Mouse (Mus musculus) cerebellum, adult 11-12 months (tissue): ENCODE results near the gene Slc22a20.
A peak's percentile ranks its signal among the peaks of the same experiment; 100 is the strongest.

Experiments used
- DNase-seq: peaks from one replicate; pipeline ENCODE4 v3.0.0; 2022

Gene Slc22a20

DNA sequence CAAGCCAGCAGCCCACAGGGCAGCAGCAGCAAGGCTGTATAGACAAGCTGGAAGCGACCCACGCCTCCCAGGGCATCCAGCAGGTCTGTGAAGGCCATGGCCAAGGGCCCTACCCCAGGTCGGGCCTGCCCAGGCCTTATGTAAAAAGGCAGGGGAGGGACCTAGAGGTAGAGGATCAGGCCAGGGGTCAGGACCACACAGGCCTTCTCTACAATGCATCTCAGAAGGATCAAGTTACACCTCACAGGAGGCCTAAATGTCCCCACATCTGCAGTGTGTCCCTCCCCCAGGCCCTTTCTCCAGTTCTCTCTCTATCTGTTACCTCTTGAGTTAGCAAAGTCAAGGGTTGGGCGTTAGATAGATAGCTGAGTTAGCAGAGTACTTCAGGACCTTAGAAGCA, at the start of gene Slc22a20:
TSS of gene Slc22a20 (minus strand) at position 101 of the 400 bp plus-strand sequence.
- DNase-seq: no peak

DNA sequence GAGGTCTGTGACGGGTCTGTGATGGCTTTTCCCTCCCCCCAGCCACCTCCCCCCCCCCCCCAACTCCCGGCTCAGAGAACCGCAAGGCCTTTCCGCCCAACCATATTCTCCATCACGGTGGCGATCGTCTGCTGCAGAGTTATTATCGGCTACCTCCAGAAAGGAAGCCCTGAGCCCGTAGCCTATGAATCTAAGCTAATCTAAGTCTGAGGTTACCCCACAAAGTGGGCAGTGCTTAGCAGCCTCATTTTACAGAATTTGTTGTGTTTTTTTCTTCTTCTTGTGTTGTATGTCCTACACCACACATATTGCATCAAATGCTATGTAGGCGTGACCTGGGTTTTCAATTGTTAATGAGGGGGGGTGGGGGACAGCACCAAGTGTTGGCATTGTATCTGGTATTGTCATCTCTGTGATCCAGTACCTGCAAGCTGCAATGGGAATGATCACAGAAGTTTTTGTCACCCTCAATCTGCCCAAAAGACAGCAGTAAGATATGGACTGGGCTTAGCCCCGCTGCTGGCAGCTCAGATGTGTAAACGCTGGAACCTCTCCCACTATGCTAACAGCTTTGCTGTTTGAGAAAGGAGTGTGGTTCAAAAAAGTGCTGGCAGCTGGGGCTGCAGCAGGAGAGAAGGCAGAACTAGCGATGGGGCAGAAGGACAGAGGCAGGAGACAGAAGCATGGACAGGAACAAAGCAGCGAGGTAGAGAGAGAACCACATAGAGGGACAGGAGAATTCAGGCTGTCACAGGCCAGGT, 44.8 kb upstream of the Slc22a20 start:
- DNase-seq: no peak

DNA sequence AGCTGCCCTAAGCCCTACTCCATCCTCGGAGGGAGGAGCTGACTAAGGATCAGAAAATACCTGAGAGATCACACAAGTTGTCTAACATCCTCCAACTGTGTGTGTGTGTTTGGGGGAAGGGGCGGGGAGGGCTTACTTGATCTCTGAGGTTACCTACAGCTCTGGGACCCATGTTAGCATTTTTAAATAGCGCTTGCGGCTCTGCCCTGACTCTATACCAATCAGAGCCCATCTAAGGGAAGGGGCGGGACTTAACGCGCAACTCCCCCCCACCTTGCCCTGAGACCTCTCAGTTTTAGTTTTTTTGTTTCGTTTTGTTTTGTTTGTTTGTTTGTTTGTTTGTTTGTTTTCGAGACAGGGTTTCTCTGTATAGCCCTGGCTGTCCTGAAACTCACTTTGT, 43.5 kb upstream of the Slc22a20 start:
- DNase-seq: no peak

DNA sequence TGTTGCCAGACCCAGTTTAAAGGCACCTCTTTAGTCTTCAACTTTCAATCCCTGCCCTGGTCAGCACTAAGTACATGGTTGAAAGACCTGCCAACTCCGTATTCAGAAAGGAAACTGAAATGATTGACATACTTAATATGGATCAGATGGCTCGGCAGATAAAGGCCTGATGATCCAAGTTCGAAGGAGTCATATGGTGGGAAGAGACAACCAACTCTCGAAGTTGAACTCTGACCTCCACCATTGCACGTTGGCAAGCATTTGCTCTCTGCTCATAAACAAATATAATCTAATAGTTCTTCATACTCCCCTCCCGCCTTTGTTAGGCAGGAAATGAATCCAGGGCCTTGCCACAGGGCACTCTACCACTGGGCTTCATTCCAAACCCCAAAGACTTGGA, 43.0 kb upstream of the Slc22a20 start:
- no peak for DNase-seq

DNA sequence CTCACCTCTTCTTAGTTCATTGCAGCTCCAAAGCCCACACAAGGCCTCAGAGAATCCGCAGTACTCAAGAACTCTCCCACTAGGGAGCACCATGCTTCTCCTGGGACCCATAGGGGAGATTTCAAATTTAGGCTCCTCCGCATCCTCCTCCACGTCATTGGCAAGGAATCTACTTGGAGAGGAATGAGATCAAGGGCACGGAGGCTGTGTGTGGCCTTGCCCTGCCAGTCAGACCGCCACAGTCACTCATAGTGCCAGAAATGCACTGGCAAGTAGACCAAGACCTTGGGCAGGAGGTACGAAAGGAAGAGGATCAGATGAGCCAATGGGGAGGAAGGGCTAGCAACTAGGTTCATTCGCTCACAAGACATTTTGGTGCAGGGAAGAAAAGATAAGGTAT, 38.0 kb upstream of the Slc22a20 start:
- DNase-seq: no peak

DNA sequence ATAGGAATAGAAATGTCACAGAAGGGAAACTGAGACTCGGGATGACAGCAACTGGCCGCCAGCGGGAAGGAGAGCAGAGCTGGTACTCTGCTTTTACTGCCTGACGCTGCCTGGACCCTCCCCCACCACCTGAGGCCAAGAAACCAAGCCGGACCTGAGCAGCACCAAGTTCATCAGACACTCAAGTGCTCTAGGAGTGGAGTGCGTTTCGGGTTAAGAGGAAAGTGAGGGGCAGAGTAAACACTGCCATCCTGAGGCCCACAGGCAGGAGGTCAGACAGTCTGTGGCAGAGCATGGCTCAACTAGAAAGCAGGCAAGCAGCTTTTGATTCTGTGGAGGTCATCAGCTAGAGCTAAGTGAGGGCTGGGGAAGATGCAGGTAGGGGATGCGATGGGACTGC, 37.1 kb upstream of the Slc22a20 start:
- DNase-seq: no peak

DNA sequence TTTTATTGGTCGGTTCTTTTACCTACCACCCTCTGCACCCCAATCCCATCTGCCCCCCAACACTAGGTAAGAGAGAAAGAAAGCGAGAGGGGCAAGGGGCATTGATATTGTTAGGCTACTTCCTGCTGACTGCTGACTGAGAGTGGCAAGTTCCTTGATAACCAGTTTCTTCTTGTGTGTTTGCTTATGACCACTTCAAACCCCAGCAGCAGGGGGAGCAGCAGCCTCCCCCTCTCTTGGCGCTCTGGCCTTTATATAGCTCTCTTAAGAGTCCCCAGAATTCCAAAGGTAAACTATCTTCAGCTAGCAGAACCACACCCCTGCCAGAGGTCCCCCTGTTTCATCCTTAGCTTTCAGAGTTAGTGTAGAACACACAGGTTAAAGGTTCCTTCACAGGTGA, 34.3 kb upstream of the Slc22a20 start:
- no peak for DNase-seq

DNA sequence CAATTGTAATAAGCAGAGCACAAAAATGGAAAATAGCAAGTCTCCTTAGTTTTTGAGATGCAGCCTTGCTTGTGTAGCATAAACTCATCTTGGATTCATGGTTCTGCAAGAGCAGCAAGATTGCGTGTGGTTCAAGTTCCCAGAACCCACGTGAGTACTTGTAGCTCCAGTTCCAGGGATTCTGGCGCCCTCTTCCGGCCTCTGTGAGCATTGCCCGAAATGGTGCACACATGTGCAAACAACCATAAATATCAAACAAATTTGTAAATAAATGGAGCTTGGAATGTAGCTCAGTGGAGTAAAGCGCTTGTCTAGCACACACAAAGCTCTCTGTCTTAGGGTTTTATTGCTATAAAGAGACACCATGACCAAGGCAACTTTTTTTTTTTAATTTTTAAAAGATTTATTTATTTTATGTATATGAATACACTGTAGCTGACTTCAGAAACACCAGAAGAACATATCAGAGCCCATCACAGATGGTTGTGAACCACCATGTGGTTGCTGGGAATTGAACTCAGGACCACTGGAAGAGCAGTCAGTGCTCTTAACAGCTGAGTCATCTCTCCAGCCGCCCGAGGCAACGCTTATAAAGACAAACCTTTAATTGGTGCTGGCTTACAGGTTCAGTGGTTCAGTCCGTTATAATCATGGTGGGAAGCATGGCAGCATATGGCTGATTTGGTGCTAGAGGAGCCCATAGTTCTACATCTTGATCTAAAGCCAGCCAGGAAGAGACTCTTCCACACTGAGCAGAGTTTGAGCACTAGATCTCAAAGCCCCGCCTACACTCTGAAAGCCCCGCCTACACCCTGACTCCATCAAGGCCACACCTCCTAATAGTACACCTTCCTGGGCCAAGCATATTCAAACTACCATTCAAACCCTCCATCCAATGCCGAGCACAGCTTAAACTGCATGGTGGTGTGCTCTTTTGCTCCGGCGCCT, 32.5 kb upstream of the Slc22a20 start:
- DNase-seq: peak; percentile 79

DNA sequence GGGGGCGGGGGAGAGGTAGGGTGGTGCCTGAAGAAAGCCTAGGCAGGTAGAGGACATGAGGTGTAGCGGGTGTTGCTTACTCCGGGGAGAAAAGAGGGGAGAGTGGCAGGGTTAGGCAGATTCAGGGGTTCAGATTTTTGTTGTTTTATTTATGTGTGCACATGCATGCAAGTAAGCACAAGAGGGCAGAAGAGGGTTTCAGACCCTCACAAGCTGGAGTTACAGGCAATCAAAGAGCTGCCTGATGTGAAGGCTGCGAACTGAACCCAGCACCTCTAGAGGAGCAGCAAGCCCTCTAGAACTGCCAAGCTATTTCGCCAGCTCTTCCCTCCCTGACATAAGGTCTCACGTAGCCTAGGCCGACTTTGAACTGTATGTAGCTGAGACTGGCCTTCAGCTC, 30.6 kb upstream of the Slc22a20 start:
- no peak for DNase-seq

DNA sequence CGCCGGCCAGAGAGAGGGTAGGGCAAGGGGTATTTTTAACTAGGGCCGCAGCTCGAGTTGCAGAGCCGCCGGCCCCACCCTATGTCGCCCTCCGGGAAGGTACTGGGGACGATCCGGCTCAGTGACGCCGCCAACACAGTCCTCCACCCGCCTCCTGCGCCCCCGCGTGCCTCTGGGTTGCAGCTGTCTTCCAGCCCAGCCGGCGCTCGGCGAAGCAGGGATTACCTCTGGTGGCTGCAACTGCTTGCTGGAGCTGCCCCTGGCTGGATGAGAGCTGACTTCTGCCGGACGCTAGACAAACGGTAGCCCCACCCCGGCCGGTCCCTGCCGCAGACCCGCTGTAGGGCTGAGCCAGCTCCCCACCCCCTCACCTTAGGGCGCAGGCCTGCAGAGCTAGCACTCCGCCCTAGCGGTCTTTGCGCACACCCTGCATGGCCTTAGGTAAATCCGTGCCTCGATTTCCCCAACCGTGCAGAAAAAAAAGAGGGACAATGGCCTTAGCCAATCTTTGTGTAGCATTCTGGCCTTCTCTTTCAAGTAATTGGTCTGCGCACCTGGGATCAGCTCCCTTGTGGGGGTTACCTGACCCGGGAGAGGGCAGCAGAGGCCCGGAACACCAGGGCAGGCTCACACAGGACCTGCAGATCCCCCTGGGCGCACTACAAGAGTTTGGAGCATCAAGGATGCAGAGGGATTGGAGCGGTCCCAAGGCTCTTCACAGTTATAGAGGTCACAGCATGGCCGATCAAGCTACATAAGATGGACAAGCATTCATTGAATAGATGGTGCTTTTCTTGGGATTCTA, 29.8 kb upstream of the Slc22a20 start, which contains the start of gene Capn1:
TSS of gene Capn1 (minus strand) at position 387 of the 805 bp plus-strand sequence.
- peak; percentile 66 for DNase-seq

DNA sequence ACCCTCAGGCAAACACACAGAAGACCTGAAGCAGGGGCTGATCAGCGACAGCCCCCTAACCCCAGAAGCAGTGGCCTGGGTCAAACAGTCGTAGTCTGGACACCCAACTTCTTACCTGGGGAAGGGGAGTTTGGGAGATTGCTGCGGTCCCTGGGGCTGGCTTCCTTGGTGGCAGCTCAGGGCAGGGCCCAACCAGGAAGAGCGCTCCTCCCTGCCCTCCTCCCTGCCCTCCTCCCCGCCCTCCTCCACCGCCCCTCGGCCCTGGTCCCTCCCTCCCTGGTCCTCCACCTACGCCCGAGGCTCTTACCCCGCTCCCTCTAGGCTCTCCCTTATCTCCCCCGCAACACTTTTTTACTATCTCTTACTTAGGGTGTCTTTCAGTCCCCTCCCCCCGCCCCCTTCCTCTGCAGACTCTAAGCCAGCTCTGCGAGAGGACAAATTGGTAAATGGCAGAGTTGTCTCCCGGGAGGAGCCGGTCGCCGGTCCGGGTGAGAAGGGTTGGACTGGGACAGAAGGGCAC, 29.1 kb upstream of the Slc22a20 start:
- DNase-seq: peak; percentile 44

DNA sequence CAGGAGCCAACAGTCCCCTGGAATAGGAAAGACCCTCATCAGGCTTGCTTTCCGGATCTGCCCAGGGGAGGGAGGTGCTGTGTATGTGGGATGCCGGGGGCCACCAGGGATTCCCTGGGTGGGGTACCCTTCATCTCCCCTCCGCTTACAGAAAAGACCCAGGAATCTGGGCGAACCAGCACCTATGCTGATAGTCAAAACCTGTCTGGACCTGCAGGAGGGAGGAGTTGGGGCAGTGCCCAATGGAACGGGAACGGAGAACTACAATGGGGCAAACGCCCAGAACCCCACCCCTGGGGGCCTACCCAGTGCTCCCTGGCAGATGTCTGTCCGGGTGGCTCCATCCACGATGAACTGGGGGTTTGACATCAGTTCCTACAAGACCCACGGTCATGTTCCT, 27.7 kb upstream of the Slc22a20 start:
- peak; percentile 30 for DNase-seq

DNA sequence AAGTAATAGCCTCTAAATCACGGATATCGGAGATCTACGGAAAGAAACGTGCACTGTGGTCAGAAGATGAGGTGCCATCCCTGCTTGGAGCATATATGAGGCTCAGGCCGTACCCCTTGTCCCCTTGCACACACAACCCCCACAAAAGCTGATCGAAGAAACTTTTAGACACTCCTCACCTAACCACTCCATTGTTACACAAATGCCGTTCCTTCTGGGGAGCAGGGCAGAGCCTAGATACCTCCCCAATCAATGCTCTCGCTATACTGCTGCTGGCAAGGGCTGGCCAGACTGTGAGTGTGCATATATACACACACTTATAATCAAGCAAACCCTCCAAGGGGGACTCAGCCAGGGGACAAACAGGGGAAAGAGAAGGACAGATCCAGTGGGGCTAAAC, 23.2 kb upstream of the Slc22a20 start:
- no peak for DNase-seq

DNA sequence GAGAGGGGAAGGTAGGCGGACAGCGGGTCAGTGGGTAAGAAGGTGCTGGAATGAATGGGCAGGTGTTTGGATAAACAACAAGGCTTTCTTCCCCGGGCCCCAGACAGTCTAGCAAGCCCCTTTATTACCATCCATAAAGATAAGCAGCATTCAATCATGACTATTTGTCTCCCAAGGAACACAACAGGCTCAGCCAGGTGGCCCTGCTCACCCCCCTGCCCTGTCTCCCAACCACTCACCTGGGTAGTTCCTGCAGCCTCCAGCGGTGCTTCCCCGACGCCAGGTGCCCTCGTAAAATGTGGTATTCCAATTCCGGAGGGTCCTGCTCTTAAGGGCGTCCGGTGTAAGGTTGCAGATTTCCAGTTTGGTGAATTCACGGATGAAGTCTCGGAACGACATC, 21.1 kb upstream of the Slc22a20 start:
- no peak for DNase-seq

DNA sequence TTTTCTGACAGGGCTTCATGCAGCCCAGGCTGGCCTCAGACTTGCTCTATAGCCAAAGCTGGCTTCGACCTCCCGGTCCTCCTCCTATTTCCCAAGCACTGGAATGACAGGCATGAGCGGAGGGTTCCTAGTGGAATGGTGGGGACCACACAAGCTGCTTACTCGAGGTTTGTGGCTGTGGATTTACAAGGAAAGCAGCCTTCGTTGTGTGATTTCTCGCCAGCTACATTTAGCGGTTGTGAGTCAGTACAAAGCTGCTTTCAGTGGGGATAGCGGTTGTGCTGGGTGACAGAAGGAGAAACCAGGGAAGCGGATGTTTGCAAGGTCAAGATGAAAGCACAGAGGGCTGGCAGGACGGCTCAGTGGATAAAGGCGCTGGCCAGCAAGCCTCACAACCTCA, 19.6 kb upstream of the Slc22a20 start:
- no peak for DNase-seq

DNA sequence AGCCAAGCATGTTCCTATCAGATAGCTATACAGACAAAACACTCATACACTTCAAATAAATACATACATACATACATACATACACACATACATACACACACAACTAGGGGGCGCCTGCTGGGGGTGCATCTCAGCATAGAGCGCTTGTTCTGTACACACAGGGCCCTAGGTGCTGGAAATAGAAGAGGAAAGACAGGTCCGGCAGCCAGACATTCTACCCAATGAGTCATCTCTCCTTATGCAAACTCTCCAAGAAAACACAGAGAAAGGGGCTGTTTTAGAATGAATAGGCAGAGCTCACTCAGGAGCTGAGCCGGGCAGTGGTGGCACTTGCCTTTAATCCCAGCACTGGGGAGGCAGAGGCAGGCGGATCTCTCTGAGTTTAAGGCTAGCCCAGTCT, 14.0 kb upstream of the Slc22a20 start:
- no peak for DNase-seq

DNA sequence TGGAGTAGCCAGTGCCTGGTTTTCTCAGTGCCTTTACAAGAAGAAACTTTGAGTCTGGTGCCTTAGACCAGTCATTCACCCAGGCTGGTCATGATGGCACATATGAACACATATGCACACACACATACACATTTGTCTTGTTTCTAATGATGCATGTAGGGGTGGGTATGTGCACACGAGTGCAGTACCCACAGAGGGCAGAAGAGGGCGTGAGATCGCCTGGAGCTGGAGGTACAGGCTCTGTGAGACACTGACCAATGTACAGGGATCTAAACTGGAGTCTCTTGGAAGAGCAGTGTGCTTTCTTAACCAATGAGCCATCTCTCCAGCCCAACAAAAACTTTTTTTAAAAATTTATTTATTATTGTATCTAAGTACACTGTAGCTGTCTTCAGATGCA, 12.2 kb upstream of the Slc22a20 start:
- DNase-seq: no peak

DNA sequence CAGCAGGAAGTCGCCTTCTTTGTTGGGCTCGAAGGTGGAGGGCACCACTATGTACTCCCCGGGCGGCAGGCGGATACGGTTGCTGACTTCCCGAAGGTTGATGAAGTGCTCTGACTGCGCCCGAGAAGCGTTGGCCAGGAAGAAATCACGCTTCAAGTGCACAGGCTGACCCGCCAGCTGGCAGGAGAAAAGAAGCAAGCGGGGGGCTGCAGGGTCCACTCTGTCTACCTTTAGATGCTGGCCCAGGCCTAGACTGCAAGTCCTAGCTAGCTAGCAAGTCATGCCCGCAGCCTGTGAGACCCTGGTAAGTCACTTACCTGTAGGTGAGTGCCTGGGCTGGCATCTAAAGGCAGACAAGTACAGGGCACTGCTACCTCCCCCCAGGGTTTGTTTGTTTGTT, 8.8 kb upstream of the Slc22a20 start:
- no peak for DNase-seq

DNA sequence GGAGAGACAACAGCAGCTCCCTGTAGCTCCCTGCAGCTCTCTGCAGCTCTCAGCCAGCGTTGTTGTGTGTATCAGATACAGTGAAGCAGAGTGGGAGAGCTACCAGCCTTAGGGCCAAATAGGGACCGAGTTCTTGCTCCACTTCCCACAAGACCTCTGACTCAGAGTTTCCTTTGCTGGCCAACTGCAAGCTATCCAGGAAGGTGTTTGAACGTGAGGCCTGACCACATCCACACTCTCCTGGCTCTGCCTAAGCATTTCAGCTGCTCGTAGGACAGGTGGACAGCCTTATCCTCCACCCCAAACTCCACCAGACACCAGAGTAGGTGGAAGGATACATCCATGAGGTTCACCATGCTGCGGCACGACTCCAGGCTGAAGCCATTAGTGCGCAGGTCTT, 6.1 kb upstream of the Slc22a20 start:
- no peak for DNase-seq

DNA sequence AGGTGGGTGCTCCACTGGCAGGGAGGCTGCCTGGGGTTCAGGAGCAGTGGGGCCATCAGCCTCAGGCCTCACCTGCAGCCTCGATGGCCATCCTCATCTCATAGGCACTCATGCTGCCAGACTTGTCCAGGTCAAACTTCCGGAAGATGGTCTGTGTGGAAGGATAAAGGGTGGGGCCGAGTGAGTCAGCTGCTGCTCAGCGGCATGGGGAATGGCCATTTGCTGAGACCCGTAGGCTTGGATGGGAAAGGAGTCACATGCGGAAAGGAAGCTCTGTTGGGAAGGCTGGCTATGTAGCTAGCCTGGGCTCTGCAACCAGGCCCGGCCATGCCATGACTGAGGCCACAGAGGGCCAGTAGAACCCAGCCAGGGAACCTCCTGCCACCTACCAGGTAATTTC, 5.5 kb upstream of the Slc22a20 start:
- no peak for DNase-seq

DNA sequence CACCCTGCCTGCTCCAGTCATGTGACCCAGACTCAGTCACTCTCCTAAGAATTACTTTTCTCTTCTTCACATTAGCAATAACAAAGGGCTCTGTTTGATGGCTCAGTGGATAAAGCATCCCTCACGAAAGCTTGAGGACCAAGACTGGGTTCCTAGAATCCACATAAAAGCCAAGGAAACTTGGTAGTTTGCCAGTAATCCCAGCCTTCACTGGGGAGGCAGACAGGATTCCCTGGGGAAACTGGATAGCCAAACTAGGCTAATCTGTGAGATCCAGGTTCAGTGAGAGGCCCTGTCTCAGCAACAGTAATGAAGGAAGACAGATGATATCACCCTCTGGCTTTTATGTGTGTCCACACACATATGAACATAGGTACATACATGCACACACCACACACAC, 5.0 kb upstream of the Slc22a20 start:
- DNase-seq: no peak

DNA sequence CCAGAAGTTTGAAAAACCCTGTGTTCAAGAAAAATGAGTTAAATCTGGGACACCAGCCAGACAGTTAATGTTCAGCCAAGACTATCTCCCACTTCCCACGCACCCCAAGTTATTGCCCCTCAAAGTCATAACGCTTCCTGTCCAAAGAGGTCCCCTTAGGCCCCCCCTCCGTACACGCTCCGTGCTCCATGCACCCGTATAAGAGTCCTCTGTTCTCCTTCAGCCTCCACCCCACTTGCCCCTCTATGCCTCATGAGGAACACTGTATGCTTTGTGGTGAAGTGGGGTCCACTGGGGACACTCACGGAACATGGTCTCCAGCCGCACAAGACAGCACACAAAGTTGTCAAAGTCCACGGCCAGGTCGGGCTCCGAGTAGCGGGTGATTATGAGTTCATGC, 4.1 kb upstream of the Slc22a20 start:
- no peak for DNase-seq

DNA sequence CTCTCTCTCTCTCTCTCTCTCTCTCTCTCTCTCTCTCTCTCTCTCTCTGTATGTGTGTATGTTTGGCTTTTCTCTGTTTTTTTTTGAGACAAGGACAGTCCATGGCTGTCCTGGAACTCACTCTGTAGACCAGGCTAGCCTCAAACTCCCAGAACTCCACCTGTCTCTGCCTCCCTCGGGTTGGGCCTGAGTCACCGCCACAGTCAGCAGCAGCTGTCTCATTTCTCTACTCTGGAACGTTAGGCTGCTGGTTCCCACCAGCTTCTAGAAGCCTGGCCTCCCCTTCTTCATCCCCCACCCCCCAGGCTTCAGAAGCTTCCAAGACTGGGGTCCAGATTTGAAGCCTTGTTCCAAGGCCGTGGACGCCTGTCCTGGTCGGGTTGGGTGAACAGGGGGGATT, 3.6 kb upstream of the Slc22a20 start:
- DNase-seq: no peak
